Mouse (Mus musculus): ENCODE results near the gene Exoc6.
A peak's percentile ranks its signal among the peaks of the same experiment; 100 is the strongest.
"Not testable (repeated sequence)": the region's sequence is repeated elsewhere in the genome, so short reads cannot be mapped to it uniquely, and the experiment has no call there.

Gene Exoc6

DNA sequence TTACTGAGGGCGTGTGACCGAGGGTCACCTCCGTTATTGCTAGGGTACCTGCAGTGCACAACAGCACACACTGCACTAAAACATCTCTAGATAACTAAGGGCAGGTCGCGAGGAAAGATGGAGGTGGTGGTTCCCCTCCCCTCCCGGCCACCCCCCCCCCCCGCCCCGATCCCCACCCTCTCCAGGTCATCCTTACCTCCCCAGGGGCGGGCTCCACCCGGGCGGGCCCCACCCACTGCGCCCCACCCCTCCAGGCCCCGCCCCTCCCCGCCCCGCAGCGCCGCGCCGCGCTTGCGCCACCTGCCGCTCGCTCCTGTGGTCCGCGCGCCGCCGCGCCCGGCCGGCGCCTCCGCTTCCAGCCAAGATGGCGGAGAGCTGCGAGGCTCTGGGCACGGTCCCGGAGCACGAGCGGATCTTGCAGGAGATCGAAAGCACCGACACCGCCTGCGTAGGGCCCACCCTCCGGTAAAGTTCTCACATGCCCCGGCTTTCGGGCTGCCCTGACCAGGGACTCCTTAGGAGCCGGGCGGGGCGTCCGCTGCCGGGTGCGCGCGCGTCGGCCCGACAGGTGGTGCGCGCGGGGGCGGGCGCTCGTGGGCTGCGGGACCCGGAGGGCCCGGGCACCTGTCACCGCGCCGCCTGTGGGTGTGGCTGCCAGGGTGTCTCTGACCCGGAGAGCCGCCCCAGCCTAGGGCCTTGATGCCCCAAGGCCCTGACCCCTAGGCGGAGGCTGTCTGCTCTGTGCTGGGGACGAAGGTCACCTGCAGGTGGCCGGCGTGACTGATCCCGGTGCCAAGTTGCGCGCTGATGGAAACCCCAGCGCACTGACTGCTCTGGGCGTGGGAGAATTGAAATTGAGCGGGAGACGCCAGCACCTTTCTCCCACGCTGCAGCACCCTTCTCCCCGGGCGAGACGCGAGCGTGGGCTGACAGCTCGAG, at the start of gene Exoc6:
Exoc6 (plus strand) TSS at position 318 of the 939 bp plus-strand sequence.
- DNase-seq (ENCODE audit: low spot score) = peak; percentile 79

DNA sequence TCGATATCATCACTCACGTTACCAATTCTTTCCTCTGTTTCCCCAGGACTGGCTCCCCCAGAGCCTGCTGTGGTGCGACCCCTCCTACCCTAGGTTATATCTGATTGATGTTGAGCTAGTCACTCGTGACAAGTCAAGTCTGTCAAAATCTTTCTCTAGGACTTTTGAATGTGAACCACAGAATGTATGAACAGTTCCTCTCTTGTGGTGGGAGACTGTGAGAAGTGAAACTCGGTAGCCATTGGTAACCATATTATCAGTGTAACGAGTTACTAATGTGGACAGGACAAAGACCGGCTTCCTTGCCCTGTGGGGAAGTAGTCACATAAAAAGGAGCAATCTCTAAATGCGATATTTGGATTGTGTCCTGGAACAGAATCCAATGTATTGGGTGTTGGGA, 47.2 kb upstream of the Exoc6 start:
- no peak for DNase-seq (ENCODE audit: low spot score)

DNA sequence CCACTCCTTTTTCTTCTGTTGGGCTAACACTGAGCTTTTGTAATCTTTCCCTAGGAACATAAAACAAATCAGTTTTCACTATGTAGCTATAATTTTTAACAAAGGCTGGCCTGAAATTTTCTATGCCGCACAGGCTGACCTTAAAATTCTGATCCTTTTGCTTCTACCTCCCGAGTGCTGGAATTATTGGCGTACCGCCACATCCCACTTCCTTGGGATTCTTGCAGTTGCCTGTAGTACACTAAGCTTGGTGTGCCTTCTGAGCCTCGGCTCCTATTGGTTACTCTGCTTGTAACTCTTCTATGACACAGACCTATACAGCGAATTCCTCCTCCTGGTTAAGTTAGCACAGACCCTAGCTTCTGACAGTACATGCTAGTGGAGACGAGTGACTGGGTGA, 44.2 kb upstream of the Exoc6 start:
- no peak for DNase-seq (ENCODE audit: low spot score)

DNA sequence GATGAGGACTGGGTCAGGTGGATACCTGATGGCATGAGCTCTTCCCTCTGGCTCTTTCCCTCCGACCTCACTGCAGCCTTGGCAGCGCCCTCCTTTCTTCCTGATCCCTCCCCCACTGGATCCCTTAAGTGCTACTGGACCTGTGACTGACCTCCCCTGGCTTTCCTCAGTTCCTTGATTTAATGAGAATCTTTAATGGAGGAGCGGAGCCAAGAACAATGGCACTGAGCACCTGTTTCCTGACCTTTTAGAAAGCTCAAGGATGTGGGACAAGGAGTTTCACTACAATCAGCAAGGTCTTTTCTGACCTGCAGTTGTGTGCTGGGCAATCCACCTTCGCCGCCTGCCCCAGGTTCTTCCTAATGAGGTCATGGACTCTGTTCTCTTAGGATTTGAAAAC, 43.6 kb upstream of the Exoc6 start:
- DNase-seq (ENCODE audit: low spot score) = no peak

DNA sequence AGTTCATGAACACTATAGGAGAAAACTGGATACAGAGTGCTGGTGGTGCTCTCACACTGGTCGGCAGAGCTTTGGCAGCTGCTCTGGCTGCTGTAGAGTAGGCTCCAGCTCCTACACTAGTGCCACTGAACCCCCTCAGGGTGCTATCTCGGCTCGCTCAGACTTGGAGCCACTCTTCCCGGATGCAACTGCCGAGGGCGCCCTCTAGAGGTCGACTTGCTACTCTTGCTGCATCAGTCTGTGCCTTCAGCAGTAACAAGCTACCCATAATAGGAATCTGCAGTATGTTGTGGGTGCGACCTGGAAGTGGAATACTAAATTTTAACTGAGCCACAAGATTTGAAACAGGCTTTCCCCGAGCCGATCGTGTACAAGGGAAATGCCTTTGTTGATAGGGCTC, 40.5 kb upstream of the Exoc6 start:
- peak; percentile 73 for DNase-seq (ENCODE audit: low spot score)

DNA sequence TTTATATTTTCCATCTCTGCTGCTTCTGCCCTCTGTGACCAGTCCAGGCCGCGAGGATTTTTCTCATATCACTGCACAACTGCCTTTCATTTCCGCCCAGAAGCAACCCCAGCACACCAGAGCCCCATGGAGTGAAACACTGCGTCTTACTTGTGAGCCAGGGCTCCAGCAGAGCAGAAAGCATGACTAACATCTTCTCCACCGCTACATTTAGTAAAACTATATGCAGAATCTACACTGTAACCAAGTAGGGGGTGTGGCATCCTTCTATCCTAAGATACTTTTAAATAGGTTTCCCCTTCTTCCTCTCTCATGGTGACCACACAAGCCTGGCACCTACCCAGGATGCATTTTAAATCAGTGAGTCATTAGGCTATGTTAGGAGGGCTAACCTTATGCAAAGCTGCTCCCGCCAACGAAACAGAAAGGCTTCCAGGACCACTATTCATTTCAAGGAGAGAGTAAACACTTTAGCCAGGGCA, 35.4 kb upstream of the Exoc6 start:
- DNase-seq (ENCODE audit: low spot score) = no peak

DNA sequence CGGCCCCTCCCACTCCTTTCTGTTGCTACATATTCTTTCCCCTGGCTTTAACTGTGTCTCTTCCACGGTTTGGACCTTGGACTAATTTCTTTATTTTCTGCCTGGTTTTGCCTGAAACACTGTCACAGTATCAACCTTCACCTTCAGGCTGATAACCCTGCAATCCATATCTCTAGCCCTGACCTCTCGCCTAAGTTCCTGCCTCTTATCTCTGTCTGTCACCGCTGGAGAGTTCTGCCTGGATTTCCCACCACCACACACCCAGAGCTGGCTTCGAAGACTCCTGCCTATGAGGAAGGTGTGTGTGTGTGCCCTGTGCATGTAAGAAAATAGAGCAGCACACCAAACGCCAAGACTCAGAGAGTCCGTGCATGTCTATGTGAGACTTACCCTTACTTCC, 32.8 kb upstream of the Exoc6 start:
- no peak for DNase-seq (ENCODE audit: low spot score)

DNA sequence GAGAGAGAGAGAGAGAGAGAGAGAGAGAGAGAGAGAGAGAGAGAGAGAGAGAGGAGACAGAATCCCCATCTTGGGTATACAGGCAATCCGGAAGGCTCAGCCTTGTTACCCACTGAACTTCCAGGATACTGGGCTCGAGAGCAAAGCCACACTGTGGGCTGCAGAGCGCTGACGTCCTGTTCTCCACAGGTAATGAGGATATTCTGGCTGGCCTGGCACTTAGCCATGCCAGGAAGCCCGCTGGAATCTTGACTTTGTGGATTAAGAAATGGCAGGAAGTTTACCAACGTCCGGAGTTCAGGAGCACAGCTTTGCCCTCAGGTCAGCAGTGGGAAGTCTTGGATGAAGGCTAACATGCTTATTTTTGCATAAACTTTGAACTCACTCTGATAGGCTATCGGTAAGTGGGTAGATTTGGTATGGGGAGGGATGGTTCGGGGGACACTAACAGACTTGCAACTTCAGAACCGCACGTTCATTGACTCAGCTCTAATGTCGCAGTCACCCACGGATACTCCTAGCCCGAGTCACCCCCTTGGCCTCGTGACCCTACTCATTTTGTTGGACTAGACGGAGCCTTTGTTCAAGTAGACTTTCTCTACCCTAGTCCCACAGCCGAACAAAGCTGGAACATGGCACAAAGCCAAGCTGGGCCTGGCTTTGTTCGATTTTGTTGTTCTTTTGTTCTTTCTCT, 29.3 kb upstream of the Exoc6 start:
- no peak for DNase-seq (ENCODE audit: low spot score)

DNA sequence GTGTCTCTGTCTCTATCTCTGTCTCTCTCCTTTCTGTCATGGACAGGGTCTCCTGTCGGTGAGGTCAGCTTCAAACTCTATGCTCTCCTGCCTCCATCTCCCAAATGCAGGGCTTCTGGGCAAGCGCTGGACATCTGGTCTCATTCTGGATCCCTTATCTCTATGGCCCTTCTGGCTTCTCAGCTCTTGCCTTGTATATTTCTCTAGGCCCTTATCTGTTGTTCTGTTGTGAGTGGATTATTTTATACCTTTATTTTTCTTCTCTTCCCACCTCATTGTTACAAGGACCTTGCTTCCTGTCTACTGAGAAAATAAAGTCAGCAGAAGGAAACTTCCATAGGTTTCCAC, 28.8 kb upstream of the Exoc6 start:
- no peak for DNase-seq (ENCODE audit: low spot score)

DNA sequence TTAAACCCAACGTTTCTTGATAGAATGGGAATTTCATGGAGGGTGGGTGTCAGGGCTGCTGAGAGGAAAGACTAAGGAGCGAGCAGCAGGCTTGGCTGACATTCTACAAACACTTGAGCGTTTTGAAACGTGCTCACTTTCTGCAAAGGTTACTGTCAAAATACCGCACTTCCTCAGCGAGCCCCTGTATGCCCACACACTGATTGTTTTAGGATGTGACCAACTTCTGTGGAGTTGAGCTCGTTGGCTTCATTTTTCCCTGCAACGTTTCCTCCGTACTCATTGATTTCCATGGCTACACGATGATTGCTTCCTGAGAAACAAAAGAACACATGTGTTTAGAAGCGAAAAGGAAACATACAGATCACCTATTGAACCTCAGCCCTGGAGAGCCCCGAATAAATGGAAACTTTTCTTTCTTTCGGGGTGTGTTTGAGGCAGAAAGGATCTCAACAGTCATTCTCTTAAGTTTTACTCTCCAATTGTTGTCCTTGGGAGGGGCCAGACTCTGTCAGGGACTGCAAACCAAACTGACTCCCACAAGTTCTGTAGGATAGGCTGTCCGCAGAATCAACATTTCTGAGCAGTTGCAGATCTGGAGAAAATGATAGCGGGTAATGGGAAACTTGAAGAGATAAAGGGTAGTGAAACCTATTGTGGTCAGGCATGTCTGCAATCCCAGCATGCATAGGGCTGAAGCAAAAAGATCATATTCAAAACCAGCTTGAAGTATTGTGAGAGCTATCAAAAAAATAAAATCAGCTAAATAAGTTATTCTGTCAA, 26.7 kb upstream of the Exoc6 start:
- DNase-seq (ENCODE audit: low spot score) = no peak

DNA sequence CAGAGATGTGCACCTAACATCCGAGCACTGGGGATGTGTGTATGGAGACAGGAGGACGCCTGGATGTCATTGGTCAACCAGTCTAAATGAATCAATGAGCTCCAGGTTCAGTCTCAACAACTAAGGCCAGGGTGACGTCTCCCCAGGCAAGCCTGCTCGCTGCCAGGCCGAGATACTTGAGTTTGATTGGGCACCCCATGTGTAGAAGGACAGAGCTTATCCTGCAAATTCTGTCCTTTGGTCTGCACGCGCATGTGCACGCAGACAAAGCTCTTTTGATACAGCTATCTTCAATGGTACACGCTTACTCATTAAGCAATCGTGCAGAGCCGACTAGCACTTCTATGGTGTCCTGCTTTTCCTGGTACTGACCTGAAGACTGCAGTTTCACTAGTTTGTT, 24.3 kb upstream of the Exoc6 start:
- DNase-seq (ENCODE audit: low spot score) = no peak

DNA sequence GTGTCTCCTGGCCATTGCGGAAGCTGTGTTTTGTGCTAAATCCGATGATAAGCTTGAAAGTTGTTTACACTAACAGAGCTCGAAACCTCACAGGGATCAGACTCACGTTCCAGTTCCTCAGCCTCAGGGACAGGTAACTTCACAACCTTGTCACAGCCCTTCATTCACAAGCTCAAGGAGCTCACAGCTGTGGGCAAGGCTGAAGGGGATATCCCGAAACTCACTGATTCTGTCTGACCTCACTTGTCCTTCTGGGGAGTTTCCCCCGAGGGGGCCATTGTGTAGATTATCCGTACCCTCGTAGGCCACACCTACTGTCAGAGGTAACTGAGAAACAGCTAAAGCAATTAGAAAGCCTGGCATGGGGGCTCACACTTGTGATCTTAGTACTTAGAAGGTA, 23.4 kb upstream of the Exoc6 start:
- DNase-seq (ENCODE audit: low spot score) = no peak

DNA sequence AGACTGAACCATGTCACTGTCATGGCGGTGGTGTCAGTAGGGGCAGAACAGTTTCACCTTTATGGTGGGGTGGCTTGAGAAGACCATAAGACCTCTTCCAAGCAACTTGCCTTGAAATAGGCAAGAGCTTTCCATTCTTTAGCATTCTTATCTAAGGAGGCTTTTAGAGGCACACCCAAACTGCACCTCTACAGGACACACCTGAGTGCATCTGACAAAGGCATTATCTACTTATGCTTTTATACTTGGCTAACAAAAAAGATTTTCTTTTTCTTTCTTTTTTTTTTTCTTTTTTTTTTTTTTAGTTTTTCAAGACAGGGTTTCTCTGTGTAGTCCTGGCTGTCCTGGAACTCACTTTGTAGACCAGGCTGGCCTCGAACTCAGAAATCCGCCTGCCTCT, 22.5 kb upstream of the Exoc6 start:
- DNase-seq (ENCODE audit: low spot score) = not testable (repeated sequence)

DNA sequence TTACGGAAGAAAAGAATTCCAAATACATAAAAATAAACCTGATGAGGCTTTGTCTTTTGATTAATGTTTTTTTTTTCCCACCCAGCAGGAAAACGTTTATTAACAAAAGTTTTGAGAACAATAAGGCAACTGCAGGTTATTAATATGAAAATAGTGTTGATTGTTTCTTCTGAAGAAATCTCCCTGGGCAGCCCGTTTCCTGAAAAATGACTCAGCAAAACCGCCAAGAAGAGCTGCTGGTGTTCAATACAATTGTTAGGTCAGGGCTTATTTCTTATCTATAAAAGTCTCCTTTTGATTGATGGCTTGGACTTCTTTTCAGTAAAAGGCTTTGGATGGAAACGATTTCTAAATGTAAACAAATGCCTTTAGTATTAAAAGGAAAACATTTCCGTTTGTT, 21.6 kb upstream of the Exoc6 start:
- no peak for DNase-seq (ENCODE audit: low spot score)

DNA sequence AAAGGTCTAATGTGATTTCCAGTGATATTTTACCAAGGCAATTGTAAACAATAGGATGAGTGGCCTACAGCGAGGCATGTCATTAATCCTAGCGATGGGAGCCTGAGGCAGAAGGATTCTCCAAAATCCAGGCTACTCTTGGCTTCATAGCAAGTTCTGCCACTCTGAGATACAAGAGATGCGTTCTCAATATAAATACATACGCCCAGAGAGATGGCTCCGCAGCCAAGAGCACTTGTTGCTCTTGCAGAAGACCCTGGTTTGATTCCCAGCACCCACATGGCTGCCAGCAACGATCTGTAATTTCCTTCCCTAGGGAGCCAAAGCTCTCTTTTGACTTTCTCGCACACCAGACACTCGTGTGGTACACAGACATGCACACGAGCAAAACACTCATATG, 20.9 kb upstream of the Exoc6 start:
- DNase-seq (ENCODE audit: low spot score) = no peak

DNA sequence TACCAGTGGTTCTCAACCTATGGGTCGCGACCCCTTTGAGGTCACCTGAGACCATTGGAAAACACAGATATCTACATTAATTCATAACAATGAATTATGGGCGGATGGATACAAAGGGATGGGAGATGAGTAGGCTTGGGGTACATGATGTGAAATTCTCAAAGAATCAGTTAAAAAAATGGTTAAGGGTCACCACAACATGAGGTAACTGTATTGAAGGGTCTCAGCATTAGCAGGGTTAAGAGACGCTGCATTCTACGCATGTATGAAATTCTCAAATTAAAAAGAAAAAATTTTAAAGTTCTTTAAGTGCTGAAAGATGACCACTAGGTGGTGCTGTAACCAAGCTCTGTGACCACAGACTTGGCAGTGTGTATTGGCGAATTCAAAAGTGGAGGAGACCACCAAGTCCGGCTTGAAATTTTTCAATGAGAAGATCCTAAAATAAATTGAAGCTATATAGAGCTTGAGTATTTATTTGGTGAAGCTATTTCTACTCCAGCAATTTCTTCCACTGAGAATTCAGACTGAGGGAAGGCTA, 20.2 kb upstream of the Exoc6 start:
- no peak for DNase-seq (ENCODE audit: low spot score)

DNA sequence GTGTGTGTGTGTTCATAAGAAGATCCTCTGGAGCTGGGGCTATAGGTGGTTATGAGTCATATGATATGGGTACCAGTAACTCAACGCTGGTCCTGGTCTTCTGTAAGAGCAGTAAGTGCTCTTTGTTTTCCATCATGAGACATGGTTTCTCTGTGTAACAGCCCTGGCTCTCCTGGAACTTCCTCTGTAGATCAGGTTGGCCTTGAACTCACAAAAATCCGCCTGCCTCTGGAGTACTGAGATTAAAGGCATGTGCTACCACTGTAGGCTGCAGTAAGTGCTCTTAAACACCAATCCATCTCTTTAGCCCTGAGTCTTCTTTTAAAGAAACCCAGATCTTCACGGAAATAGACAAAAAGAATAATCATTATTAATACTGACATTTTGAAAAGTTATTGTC, 19.6 kb upstream of the Exoc6 start:
- no peak for DNase-seq (ENCODE audit: low spot score)

DNA sequence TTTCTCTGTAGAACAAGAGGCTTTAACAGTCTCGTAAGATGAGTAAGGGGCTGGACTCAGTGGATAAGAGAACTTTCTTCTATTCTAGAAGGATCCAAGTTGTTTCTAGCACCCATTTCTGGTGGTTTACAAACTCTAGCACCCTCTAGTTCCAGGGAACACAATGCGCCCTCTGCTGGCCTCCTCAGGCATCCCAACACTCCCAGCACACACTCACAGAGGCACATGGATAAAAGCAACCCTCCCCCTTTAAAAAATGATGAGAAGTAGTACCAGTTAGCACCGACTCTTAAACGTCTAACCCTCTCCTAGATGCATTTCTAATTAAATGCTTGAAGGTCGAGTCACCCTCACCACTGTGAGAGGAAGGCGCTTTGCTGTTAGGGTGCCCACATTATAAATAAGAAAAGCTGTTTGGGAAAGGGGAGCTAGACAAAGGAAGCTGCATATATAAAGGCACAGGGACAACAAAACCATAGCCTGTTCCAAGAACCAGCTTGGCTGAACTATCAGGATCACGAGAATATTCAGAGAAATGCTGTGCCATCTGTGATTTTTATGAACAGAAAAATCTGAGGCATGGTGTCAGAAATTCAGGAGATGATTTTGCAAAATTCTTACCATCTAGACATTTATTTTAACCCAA, 18.9 kb upstream of the Exoc6 start:
- no peak for DNase-seq (ENCODE audit: low spot score)

DNA sequence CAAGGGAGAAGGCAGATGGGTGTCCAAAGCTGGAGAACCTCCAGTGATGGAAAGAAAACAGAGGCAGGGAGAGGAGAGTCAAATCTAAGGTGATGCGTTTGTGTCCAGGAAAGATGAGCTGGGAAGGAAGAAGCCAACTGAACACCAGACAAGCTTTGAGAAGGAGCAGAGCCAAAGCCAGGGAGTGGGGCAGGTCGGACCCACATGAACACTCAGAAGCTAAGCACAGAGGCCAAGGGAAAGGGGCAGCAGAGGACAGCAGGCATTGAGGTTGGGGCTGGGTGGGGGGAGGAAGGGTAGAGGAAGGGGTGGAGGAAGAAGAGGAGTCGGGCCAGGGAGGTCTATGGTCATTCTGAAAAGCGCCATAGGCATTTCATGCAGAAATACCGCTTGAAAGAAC, 17.0 kb upstream of the Exoc6 start:
- DNase-seq (ENCODE audit: low spot score) = no peak

DNA sequence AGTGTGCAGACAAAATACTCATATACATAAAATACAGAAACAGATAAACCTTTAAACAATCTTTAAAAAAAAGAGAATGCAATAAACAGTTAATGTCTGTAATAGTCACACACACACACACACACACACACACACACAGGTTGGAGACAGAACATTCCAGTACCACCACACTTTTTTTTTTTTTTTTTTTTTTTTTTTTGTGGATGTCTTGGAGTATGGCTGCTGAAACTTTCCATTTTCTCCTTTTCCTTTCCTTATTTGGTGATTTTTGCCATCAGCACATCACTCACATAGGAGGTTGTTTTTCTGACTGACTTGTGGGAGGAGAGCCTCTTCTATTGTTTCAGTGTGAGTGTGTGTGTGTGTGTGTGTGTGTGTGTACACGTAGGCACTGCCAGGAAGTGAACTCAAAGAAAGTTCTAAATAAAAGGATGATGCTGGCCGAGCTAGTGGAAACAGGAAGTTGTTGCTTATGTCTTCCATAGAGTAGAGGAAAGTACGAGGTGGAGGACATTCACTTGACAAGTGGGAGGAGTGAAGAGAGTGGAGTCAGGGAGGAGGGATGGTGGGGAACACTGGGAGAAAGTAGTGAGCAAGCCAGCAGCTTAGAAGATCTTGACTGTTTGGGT, 15.4 kb upstream of the Exoc6 start:
- DNase-seq (ENCODE audit: low spot score) = no peak

DNA sequence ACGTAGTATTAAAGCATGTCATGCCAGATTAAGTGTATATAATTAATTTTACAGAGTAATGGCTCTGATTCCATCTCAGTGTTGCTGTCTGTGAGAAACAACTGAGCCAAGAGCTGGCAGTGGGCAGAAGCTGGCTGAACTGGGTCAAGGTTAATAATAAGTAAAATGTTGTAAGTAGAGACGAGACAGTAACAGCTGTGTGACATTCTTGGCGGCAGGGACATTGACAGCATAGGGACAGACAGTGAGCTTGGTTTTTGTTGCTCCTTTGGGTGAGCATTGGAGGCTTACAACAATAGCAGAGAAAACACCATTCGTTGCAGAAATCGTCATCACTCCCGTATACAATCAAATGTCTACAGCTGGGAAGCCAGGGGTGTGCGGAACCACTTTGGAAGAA, 13.8 kb upstream of the Exoc6 start:
- DNase-seq (ENCODE audit: low spot score) = no peak

Measured in ovary, postnatal 36 days (tissue).